Comparison of ENCODE assay signal across 21 mouse cellular contexts in the genomic region with DNA sequence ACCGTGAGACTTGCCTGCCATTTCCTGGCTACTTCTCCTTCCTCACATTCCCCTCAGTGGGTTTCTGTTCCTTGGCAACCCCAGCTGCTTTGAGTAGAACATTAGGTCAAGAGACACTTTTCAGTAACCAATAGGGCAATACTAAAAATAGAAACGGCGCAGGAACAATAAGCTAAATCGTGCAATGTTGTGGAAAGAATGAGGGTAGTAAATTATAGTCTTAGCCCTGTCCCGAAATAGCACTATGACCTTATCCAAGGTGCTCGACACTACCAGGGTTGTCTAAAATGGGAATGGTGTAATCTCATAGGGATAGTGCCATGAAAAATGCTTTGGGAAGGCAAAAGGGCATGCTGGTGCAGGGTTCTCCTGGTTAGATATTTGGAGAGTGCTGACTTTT.
A peak's percentile ranks its signal among the peaks of the same experiment; 100 is the strongest.
DNase-seq lines count a peak whose midpoint lies in the region; ATAC-seq and TF ChIP-seq lines count a peak whose summit lies in the region.
"Had no signal": no experiment of that assay in that cellular context is flagged by ENCODE, and none has a peak within 500 bp of the region (broad histone marks: within the 10 kb centered on the region; RNA-seq: fewer than 3 reads in every experiment).

No protein-coding gene starts in this region.

- H3K36me3 ChIP-seq in hindbrain, embryonic 11.5 days (ENCODE audit: control insufficient read depth, insufficient read depth, low read length): no peaks in the 10 kb centered on the region
- H3K36me3 ChIP-seq in hindbrain, embryonic 12.5 days: no peaks in the 10 kb centered on the region
- H3K36me3 ChIP-seq in MEL (ENCODE audit: control insufficient read depth in 1 of 2, insufficient read depth in 2 of 2, low read length in 2 of 2): peaks cover 0 to 45% of the 10 kb centered on the region in 2 experiments; a peak in 2 of 4 replicates
- H3K36me3 ChIP-seq in heart, embryonic 16.5 days (ENCODE audit: control insufficient read depth, insufficient read depth): no peaks in the 10 kb centered on the region
- H3K36me3 ChIP-seq: embryonic facial prominence, embryonic 10.5 days; lung, embryonic 15.5 days; midbrain, embryonic 10.5 days; neural tube, embryonic 12.5 days had no signal

- no peak overlapping the region for H3K4me3 ChIP-seq in hindbrain, embryonic 11.5 days (ENCODE audit: low read depth, low read length)
- no peak overlapping the region for H3K4me3 ChIP-seq in hindbrain, embryonic 12.5 days
- H3K4me3 ChIP-seq in MEL (ENCODE audit: control insufficient read depth in 1 of 2, insufficient read depth in 1 of 2, low read depth in 2 of 2, low read length in 2 of 2): no peak overlapping the region
- no peak overlapping the region for H3K4me3 ChIP-seq in heart, embryonic 16.5 days (ENCODE audit: low read length)
- H3K4me3 ChIP-seq: embryonic facial prominence, embryonic 10.5 days; lung, embryonic 15.5 days; midbrain, embryonic 10.5 days; neural tube, embryonic 12.5 days had no signal

- H3K4me2 ChIP-seq in hindbrain, embryonic 11.5 days (replicated peaks; ENCODE audit: low read depth, low read length): no peak overlapping the region
- H3K4me2 ChIP-seq in hindbrain, embryonic 12.5 days (replicated peaks): no peak overlapping the region
- peak overlapping the region; percentile 30 for H3K4me2 ChIP-seq in heart, embryonic 16.5 days (ENCODE audit: low read depth, low read length)
- H3K4me2 ChIP-seq: lung, embryonic 15.5 days; neural tube, embryonic 12.5 days had no signal

- TF ChIP-seq EP300 in MEL (IDR thresholded peaks at IDR 0.05; ENCODE audit: low read depth in 1 of 2, low read length in 2 of 2): no peak

- no peaks in the 10 kb centered on the region for H3K79me2 ChIP-seq in MEL (ENCODE audit: control insufficient read depth, insufficient read depth, low read length, poor library complexity)

- H3K27ac ChIP-seq in hindbrain, embryonic 11.5 days (ENCODE audit: low read depth, low read length): no peak overlapping the region
- no peak overlapping the region for H3K27ac ChIP-seq in hindbrain, embryonic 12.5 days
- peak overlapping the region; percentile 62 for H3K27ac ChIP-seq in MEL (ENCODE audit: control insufficient read depth, low read depth, low read length)
- peak overlapping the region; percentile 72 for H3K27ac ChIP-seq in heart, embryonic 16.5 days (ENCODE audit: low read length)
- H3K27ac ChIP-seq: embryonic facial prominence, embryonic 10.5 days; liver, embryonic 14.5 days; lung, embryonic 15.5 days; macrophage; midbrain, embryonic 10.5 days; neural tube, embryonic 12.5 days had no signal

- 71% methylated on average over 6 of the region's 6 CpGs for WGBS in hindbrain, embryonic 11.5 days
- WGBS in hindbrain, embryonic 12.5 days: 65% methylated on average over 6 of the region's 6 CpGs
- 48% methylated on average over 6 of the region's 6 CpGs for WGBS in heart, embryonic 16.5 days

- no peak for TF ChIP-seq POLR2A in MEL (IDR thresholded peaks at IDR 0.05; ENCODE audit: control insufficient read depth in 1 of 2, insufficient read depth in 1 of 2, low read depth in 1 of 2, low read length in 2 of 2, poor library complexity in 1 of 2)

- DNase-seq in embryo, embryonic 10.5 days (ENCODE audit: low spot score): peak; percentile 29
- DNase-seq in embryo, embryonic 10 days (ENCODE audit: low spot score): no peak
- peak; percentile 14 for DNase-seq in hindbrain, embryonic 11.5 days (ENCODE audit: low spot score)
- DNase-seq in MEL (ENCODE audit: low read depth, low spot score): no peak
- DNase-seq in layer of hippocampus, adult 8-10 months (ENCODE audit: low spot score in 2 of 2): no peak
- DNase-seq: adrenal gland, adult 8-10 months; cerebellum, adult 11-12 months; cerebellum, postnatal 14 days; layer of hippocampus, postnatal 36 days; spleen, adult 18-20 months; thymus, postnatal 36 days had no signal

- TF ChIP-seq RAD21 in MEL (IDR thresholded peaks at IDR 0.05; ENCODE audit: low read depth, low read length): no peak

- H3K9me3 ChIP-seq in hindbrain, embryonic 11.5 days (ENCODE audit: control insufficient read depth, low read length): no peaks in the 10 kb centered on the region
- no peaks in the 10 kb centered on the region for H3K9me3 ChIP-seq in hindbrain, embryonic 12.5 days (replicated peaks)
- no peaks in the 10 kb centered on the region for H3K9me3 ChIP-seq in MEL (replicated peaks; ENCODE audit: insufficient read depth, low read length)
- H3K9me3 ChIP-seq in heart, embryonic 16.5 days (replicated peaks; ENCODE audit: control insufficient read depth, low read length): no peaks in the 10 kb centered on the region
- H3K9me3 ChIP-seq: embryonic facial prominence, embryonic 10.5 days; lung, embryonic 15.5 days; midbrain, embryonic 10.5 days; neural tube, embryonic 12.5 days had no signal

- no peak overlapping the region for H3K9ac ChIP-seq in hindbrain, embryonic 11.5 days (ENCODE audit: low read depth, low read length)
- no peak overlapping the region for H3K9ac ChIP-seq in hindbrain, embryonic 12.5 days
- H3K9ac ChIP-seq in MEL (ENCODE audit: control insufficient read depth, low read depth, low read length, poor library complexity, severe bottlenecking): no peak overlapping the region
- no peak overlapping the region for H3K9ac ChIP-seq in heart, embryonic 16.5 days (ENCODE audit: low read length)
- H3K9ac ChIP-seq: liver, embryonic 14.5 days; lung, embryonic 15.5 days; neural tube, embryonic 12.5 days had no signal

- no peaks in the 10 kb centered on the region for H3K4me1 ChIP-seq in hindbrain, embryonic 11.5 days (replicated peaks; ENCODE audit: control insufficient read depth, insufficient read depth, low read length)
- H3K4me1 ChIP-seq in hindbrain, embryonic 12.5 days: 0 out of 2 replicates have a peak, but pooled peaks cover 4% of the 10 kb centered on the region
- H3K4me1 ChIP-seq in MEL (ENCODE audit: control insufficient read depth in 1 of 2, insufficient read depth in 2 of 2, low read length in 2 of 2): peaks cover 27 to 36% of the 10 kb centered on the region in 2 experiments
- H3K4me1 ChIP-seq in heart, embryonic 16.5 days (ENCODE audit: control insufficient read depth, insufficient read depth, low read length): peaks cover 33% of the 10 kb centered on the region
- H3K4me1 ChIP-seq: lung, embryonic 15.5 days had no signal

- H3K27me3 ChIP-seq in hindbrain, embryonic 11.5 days (ENCODE audit: control insufficient read depth, insufficient read depth, low read length): no peaks in the 10 kb centered on the region
- no peaks in the 10 kb centered on the region for H3K27me3 ChIP-seq in hindbrain, embryonic 12.5 days
- H3K27me3 ChIP-seq in MEL (ENCODE audit: control insufficient read depth in 1 of 2, insufficient read depth in 2 of 2, low read length in 2 of 2): no peaks in the 10 kb centered on the region
- H3K27me3 ChIP-seq in heart, embryonic 16.5 days (ENCODE audit: control insufficient read depth, insufficient read depth, low read length): no peaks in the 10 kb centered on the region
- H3K27me3 ChIP-seq: lung, embryonic 15.5 days; neural tube, embryonic 12.5 days; Patski had no signal

- TF ChIP-seq CTCF in MEL (IDR thresholded peaks at IDR 0.05 in 2 of 3, conservative IDR thresholded peaks at IDR 0.05 in 1 of 3; ENCODE audit: control insufficient read depth in 1 of 3, insufficient read depth in 1 of 3, low read depth in 2 of 3, low read length in 3 of 3, poor library complexity in 1 of 3, severe bottlenecking in 1 of 3): no peak

- ATAC-seq in hindbrain, embryonic 11.5 days (ENCODE audit: low FRiP score): no peak
- no peak for ATAC-seq in hindbrain, embryonic 12.5 days (ENCODE audit: low FRiP score)
- peak; percentile 52; the same call in 1 of the 2 replicates for ATAC-seq in heart, embryonic 16.5 days (replicated peaks; ENCODE audit: extremely low read depth, insufficient read depth, low FRiP score)
- no peak for ATAC-seq in inflammation-experienced regulatory T-cells, adult 6 months
- ATAC-seq: Patski had no signal

TF ChIP-seq in MEL, 35 proteins besides CTCF, POLR2A, EP300 and RAD21:
- no peak for TF ChIP-seq NELFE (IDR thresholded peaks at IDR 0.05; ENCODE audit: low read depth, low read length)
- no peak for TF ChIP-seq MAX (IDR thresholded peaks at IDR 0.05; ENCODE audit: low read length)
- no peak for TF ChIP-seq ZMIZ1 (IDR thresholded peaks at IDR 0.05; ENCODE audit: low read depth, low read length)
- TF ChIP-seq JUND (IDR thresholded peaks at IDR 0.05; ENCODE audit: low read depth, low read length): no peak
- no peak for TF ChIP-seq ZC3H11A (IDR thresholded peaks at IDR 0.05; ENCODE audit: low read depth, low read length)
- no peak for TF ChIP-seq NRF1 (IDR thresholded peaks at IDR 0.05; ENCODE audit: insufficient read depth, low read depth, low read length, poor library complexity, severe bottlenecking)
- TF ChIP-seq GABPA (IDR thresholded peaks at IDR 0.05; ENCODE audit: low read depth, low read length): no peak
- TF ChIP-seq MEF2A (IDR thresholded peaks at IDR 0.05; ENCODE audit: extremely low read depth, insufficient replicate concordance, low read depth, low read length, poor library complexity, severe bottlenecking): no peak
- TF ChIP-seq SMC3 (IDR thresholded peaks at IDR 0.05; ENCODE audit: low read depth, low read length): no peak
- TF ChIP-seq GATA1 (IDR thresholded peaks at IDR 0.05; ENCODE audit: low read depth, low read length): no peak
- TF ChIP-seq E2F4 (IDR thresholded peaks at IDR 0.05; ENCODE audit: borderline replicate concordance, low read depth, low read length): no peak
- TF ChIP-seq POLR2AphosphoS2 (IDR thresholded peaks at IDR 0.05; ENCODE audit: low read length): no peak
- no peak for TF ChIP-seq HCFC1 (IDR thresholded peaks at IDR 0.05; ENCODE audit: low read depth, low read length)
- TF ChIP-seq TAL1 (IDR thresholded peaks at IDR 0.05; ENCODE audit: low read length): no peak
- TF ChIP-seq MXI1 (IDR thresholded peaks at IDR 0.05; ENCODE audit: low read depth, low read length): no peak
- TF ChIP-seq MAFK (IDR thresholded peaks at IDR 0.05; ENCODE audit: borderline replicate concordance, low read depth, low read length): no peak
- no peak for TF ChIP-seq POLR2AphosphoS5 (IDR thresholded peaks at IDR 0.05; ENCODE audit: borderline replicate concordance, low read depth, low read length)
- no peak for TF ChIP-seq ETS1 (IDR thresholded peaks at IDR 0.05; ENCODE audit: low read depth, low read length)
- TF ChIP-seq TCF12 (IDR thresholded peaks at IDR 0.05; ENCODE audit: low read depth, low read length): no peak

Comparison
In these comparisons a context has a peak if more than half of its experiments do, and no peak if none do; other contexts are left out.
1. DNase-seq: peak in embryo, embryonic 10.5 days (single experiment) and hindbrain, embryonic 11.5 days (single experiment); none in embryo, embryonic 10 days (single experiment), MEL (single experiment) and layer of hippocampus, adult 8-10 months (0 of 2).
2. H3K27ac ChIP-seq: peak in MEL (single experiment) and heart, embryonic 16.5 days (single experiment); none in hindbrain, embryonic 11.5 days (single experiment) and hindbrain, embryonic 12.5 days (single experiment).